Mouse (Mus musculus) spleen, adult 2 months (tissue): Measurements from ENCODE around the gene Ankrd34a. TPM values are rescaled to one million over a fixed set of nuclear protein-coding genes. Genes with fewer than 3 reads are reported as not detected.
A peak's percentile ranks its signal among the peaks of the same experiment; 100 is the strongest.

Experiments
- DNase-seq, 2 experiments: peaks; one replicate each; pipeline versions ENCODE4 v3.0.0 to v3.0.0-alpha.2; 2012 to 2021; ENCODE audit warnings: low spot score in 2 of 2, low read depth in 1 of 2
- H3K27ac ChIP-seq: fragments of 200-500 bp; 2 replicates; pipeline ENCODE4 v1.5.1; 2012; ENCODE audit warnings: low read length, inconsistent platforms; ENCODE audit not compliant: insufficient read depth
- H3K27me3 ChIP-seq: fragments of 200-500 bp; 2 replicates; pipeline ENCODE4 v1.6.1; 2012; ENCODE audit warnings: mild to moderate bottlenecking, moderate library complexity, low read length, inconsistent platforms; ENCODE audit not compliant: control insufficient read depth, insufficient read depth
- H3K36me3 ChIP-seq: fragments of 200-500 bp; 2 replicates; pipeline ENCODE4 v1.6.1; 2012; ENCODE audit warnings: mild to moderate bottlenecking, low read length, inconsistent platforms; ENCODE audit not compliant: control insufficient read depth, insufficient read depth
- H3K4me1 ChIP-seq: fragments of 200-500 bp; 2 replicates; pipeline ENCODE4 v1.6.1; 2011; ENCODE audit warnings: inconsistent platforms; ENCODE audit not compliant: control insufficient read depth, insufficient read depth, insufficient read length
- H3K4me3 ChIP-seq: fragments of 200-500 bp; 2 replicates; pipeline ENCODE4 v1.5.1; 2011; ENCODE audit warnings: mild to moderate bottlenecking, inconsistent platforms; ENCODE audit not compliant: insufficient read depth, insufficient read length; ENCODE audit errors: extremely low read depth
- CTCF ChIP-seq: fragments of 200-500 bp; IDR thresholded peaks from 2 replicates; pipeline ENCODE4 v1.5.1; 2011; ENCODE audit warnings: mild to moderate bottlenecking, inconsistent platforms; ENCODE audit not compliant: insufficient read depth, insufficient read length, insufficient replicate concordance; ENCODE audit errors: extremely low read depth
- POLR2A ChIP-seq: fragments of 200-500 bp; IDR thresholded peaks from 2 replicates; pipeline ENCODE4 v1.6.1; 2011; ENCODE audit warnings: low read depth, low read length, inconsistent platforms
- whole genome bisulfite sequencing: fragments of 180-500 bp; shearing (Covaris S2); methylation state at CpG from one replicate; pipeline ENCODE4 v1.1.7; 2018; 5-methylcytosine and 5-hydroxymethylcytosine counted together
- polyA plus RNA-seq: library from polyadenylated mRNA; depleted of rRNA; stranded (reverse); fragments of >200 nt; gene quantifications from 2 replicates; pipeline ENCODE4 v1.2.3, GENCODE M21; 2012

Ankrd34a gene
- polyA plus RNA-seq, 1 experiment, result 0.14 TPM

DNA sequence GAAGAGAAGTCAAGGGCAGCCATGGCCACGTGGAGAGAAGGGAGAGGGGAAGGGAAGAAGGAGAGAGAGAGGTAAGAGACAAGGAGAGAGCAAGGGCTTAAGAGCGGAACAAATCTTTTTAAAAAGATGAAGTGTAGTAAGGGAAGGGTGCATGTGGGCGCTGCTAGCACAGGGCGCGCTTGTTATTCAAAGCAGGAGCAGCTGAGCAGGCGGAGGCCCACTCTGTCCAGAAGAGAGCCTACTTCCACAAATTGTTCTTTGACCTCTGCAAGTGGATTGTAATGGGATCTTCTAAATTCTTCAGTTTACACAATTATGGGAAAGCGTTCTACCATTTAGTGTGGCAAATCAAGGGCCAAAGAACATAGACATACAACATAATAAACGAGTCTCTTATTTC is 27.8 kb upstream of the Ankrd34a start:
- TF ChIP-seq POLR2A (no peak), CTCF (no peak)
- no peak for DNase-seq
- WGBS, result 62% methylated on average over 8 of the region's 8 CpGs
- H3K27ac ChIP-seq, result no peak overlapping the region
- no peaks in the 10 kb centered on the region for H3K36me3 ChIP-seq
- H3K4me1 ChIP-seq, result peaks cover 35% of the 10 kb centered on the region
- H3K27me3 ChIP-seq, result no peaks in the 10 kb centered on the region
- H3K4me3 ChIP-seq, result no peak overlapping the region

DNA sequence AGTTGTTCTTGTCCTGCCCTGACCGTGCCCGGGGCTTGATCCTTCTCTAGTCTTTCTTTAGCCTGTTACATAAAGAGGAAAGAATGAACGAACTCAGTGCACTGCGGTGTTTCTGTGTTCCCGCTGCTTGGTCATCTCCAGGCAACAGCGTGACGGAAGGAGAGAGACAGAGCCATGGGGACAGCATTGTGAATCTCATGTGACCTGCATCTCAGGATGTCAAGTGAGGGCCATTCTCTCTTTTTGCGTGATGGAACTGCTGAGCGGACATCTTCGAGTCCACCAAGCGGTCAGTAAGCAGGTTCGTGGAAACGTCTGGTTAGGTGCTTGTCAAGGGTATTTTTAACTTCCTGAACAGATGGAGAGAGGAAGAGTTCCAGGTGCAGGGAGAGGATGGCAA is 26.9 kb upstream of the Ankrd34a start:
- Histone ChIP-seq H3K27ac (no peak overlapping the region), H3K27me3 (no peaks in the 10 kb centered on the region), H3K4me1 (peaks cover 26% of the 10 kb centered on the region), H3K4me3 (no peak overlapping the region), H3K36me3 (no peaks in the 10 kb centered on the region)
- 93% methylated on average over 13 of the region's 13 CpGs for WGBS
- DNase-seq, result no peak
- TF ChIP-seq POLR2A (no peak), CTCF (no peak)

GRCm38 (mm10) chr3:96569966-96570605 is 26.4 kb upstream of the Ankrd34a start:
- peaks cover 26% of the 10 kb centered on the region for H3K4me1 ChIP-seq
- H3K27ac ChIP-seq, result peak overlapping the region; percentile 10
- no peak for DNase-seq
- H3K4me3 ChIP-seq, result no peak overlapping the region
- no peaks in the 10 kb centered on the region for H3K27me3 ChIP-seq
- H3K36me3 ChIP-seq, result no peaks in the 10 kb centered on the region
- TF ChIP-seq POLR2A (no peak), CTCF (no peak)
- WGBS, result 91% methylated on average over 11 of the region's 11 CpGs

- Histone ChIP-seq H3K36me3 (no peaks in the 10 kb centered on the region), H3K4me3 (no peak overlapping the region), H3K27me3 (no peaks in the 10 kb centered on the region), H3K4me1 (peaks cover 24% of the 10 kb centered on the region), H3K27ac (peak overlapping the region; percentile 10)
- WGBS, result 35% methylated on average over 7 of the region's 7 CpGs
- no peak for DNase-seq
- TF ChIP-seq POLR2A, result no peak
- TF ChIP-seq CTCF, result no peak
These were observed 25.8 kb upstream of the Ankrd34a start for GRCm38 (mm10) chr3:96570643-96571042.

- no peaks in the 10 kb centered on the region for H3K36me3 ChIP-seq
- no peaks in the 10 kb centered on the region for H3K27me3 ChIP-seq
- WGBS, result 83% methylated on average over 2 of the region's 2 CpGs
- TF ChIP-seq CTCF (no peak), POLR2A (no peak)
- H3K4me1 ChIP-seq, result peaks cover 24% of the 10 kb centered on the region
- H3K4me3 ChIP-seq, result no peak overlapping the region
- DNase-seq, result no peak
- no peak overlapping the region for H3K27ac ChIP-seq
These were observed 25.1 kb upstream of the Ankrd34a start for GRCm38 (mm10) chr3:96571336-96571735.

DNA sequence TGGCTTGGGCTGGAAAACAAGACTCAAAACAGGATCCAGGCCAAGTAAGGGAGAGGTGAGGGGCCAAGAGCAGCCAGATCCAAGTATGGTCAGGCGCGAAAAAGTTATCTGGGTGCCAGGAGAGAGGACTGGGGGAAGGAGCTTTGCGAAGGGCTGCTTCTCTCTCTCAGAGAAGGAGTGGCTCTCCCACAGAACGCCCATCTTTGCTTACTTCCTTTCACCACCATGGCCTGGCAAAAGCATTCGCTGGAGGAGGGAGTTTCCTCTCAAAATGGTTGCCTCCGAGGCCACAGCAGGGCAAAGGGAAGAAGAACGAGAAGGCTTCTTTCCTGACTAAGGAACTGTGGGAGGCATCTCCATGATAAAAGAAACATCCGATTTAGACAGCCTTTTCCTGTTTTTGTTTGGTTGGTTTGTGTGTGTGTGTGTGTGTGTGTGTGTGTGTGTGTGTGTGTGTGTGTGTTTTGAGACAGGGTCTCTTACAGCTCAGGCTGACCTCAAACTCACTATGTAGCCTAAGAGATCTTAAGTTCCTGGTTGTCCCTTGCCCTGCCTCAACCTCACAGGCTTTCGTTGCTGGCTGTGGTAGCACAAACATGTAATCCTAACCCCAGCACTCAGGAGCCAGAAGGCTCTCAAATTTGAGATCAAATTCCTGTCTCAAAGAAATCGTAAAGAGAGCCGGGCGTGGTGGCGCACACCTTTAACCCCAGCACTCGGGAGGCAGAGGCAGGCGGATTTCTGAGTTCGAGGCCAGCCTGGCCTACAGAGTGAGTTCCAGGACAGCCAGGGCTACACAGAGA is 24.3 kb upstream of the Ankrd34a start:
- no peak for DNase-seq
- Histone ChIP-seq H3K4me1 (peaks cover 22% of the 10 kb centered on the region), H3K4me3 (no peak overlapping the region), H3K27ac (peak overlapping the region; percentile 50), H3K36me3 (no peaks in the 10 kb centered on the region), H3K27me3 (no peaks in the 10 kb centered on the region)
- 66% methylated on average over 16 of the region's 16 CpGs for WGBS
- no peak for TF ChIP-seq CTCF
- TF ChIP-seq POLR2A, result no peak
